Mouse (Mus musculus) intestine, postnatal 0 days (tissue): ENCODE data around the gene Best2. TPM values are rescaled to one million over a fixed set of nuclear protein-coding genes. Genes with fewer than 3 reads are reported as not detected.

Experiments
- ATAC-seq: fragments of 200-750 bp; cut with Nextera tagmentation; 2 replicates; pipeline ENCODE4 v1.8.0; 2017; ENCODE audit warnings: mild to moderate bottlenecking, moderate TSS enrichment, moderate library complexity
- H3K27ac ChIP-seq: fragments of 300-500 bp; sonication (generic); 2 replicates; pipeline ENCODE4 v1.5.1; 2014; ENCODE audit warnings: mild to moderate bottlenecking, low read depth, low read length, moderate library complexity
- H3K27me3 ChIP-seq: fragments of 300-500 bp; sonication (generic); replicated peaks from 2 replicates; pipeline ENCODE4 v1.6.1; 2014; ENCODE audit warnings: low read length, mixed read lengths; ENCODE audit not compliant: control insufficient read depth, insufficient read depth
- H3K36me3 ChIP-seq: fragments of 300-500 bp; sonication (generic); 2 replicates; pipeline ENCODE4 v1.6.1; 2014; ENCODE audit warnings: mild to moderate bottlenecking, moderate library complexity; ENCODE audit not compliant: control insufficient read depth, insufficient read depth
- H3K4me1 ChIP-seq: fragments of 300-500 bp; sonication (generic); replicated peaks from 2 replicates; pipeline ENCODE4 v1.6.1; 2014; ENCODE audit warnings: antibody characterized with exemption, low read length, mixed read lengths; ENCODE audit not compliant: control insufficient read depth, insufficient read depth
- H3K4me2 ChIP-seq: fragments of 300-500 bp; sonication (generic); replicated peaks from 2 replicates; pipeline ENCODE4 v1.6.1; 2014; ENCODE audit warnings: low read depth, mild to moderate bottlenecking, moderate library complexity
- H3K4me3 ChIP-seq: fragments of 300-500 bp; sonication (generic); 2 replicates; pipeline ENCODE4 v1.5.1; 2014; ENCODE audit warnings: low read depth, low read length
- H3K9ac ChIP-seq: fragments of 300-500 bp; sonication (generic); 2 replicates; pipeline ENCODE4 v1.6.1; 2014; ENCODE audit warnings: mild to moderate bottlenecking, low read depth, low read length
- H3K9me3 ChIP-seq: fragments of 300-500 bp; sonication (generic); 2 replicates; pipeline ENCODE4 v1.6.1; 2016; ENCODE audit warnings: mixed run types; ENCODE audit not compliant: control insufficient read depth
- CTCF ChIP-seq: sonication (generic); IDR thresholded peaks from 2 replicates; pipeline ENCODE4 v1.5.1; 2016; ENCODE audit warnings: low read depth, mild to moderate bottlenecking, control low read depth, antibody characterized with exemption, moderate library complexity
- WGBS: fragments of 180-500 bp; shearing (Covaris S2); extraction: QIAGEN DNeasy Blood & Tissue Kit; methylation state at CpG from one replicate; pipeline ENCODE4 v1.1.7; 2014; 5-methylcytosine and 5-hydroxymethylcytosine counted together
- polyA plus RNA-seq: library from polyadenylated mRNA; unstranded; fragments of >200 nt; fragmentation: Nextera tagmentation; extraction: Ambion mirVana; gene quantifications from 2 replicates; pipeline ENCODE4 v1.2.1, GENCODE M21; 2015

Gene Best2
- polyA plus RNA-seq, 1 experiment from 2014 or later: 0.66 TPM

DNA sequence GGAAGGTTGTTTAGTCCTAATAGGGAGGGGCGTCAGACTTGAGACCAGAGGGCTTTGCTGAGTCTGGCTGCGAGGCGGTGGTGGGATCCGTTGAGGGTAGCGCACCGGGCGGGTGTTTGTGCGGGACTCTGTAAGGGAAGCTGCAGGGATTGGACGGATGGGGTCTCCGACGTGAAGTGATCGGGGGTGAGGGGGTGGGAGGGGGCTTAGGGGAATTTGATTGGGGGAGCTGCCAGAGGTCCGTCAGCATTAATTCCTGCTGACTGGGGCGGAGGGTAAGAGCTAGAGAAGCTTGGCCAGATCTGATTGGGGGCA is 23.0 kb upstream of the Best2 start:
- under 1% methylated on average over 14 of the region's 14 CpGs for WGBS
- H3K36me3 ChIP-seq: peaks cover 20% of the 10 kb centered on the region
- ATAC-seq: peak; percentile 13; the same call in 1 of the 2 replicates
- peaks cover 5% of the 10 kb centered on the region; the same call in 1 of the 2 replicates for H3K4me1 ChIP-seq
- H3K27ac ChIP-seq: peak overlapping the region; percentile 96
- no peak for TF ChIP-seq CTCF
- H3K27me3 ChIP-seq: no peaks in the 10 kb centered on the region
- H3K9ac ChIP-seq: peak overlapping the region; percentile 89
- peak overlapping the region; percentile 88 for H3K4me3 ChIP-seq
- H3K4me2 ChIP-seq: peak overlapping the region; percentile 94
- no peaks in the 10 kb centered on the region for H3K9me3 ChIP-seq

- Histone ChIP-seq H3K36me3 (peaks cover 21% of the 10 kb centered on the region), H3K4me1 (peaks cover 5% of the 10 kb centered on the region; the same call in 1 of the 2 replicates), H3K9ac (peak within 1 kb of the TSS; percentile 89), H3K4me2 (peak within 1 kb of the TSS; percentile 94), H3K27me3 (no peaks in the 10 kb centered on the region), H3K4me3 (peak within 1 kb of the TSS; percentile 88), H3K9me3 (no peaks in the 10 kb centered on the region), H3K27ac (peak within 1 kb of the TSS; percentile 96)
- TF ChIP-seq CTCF: no peak
- peak; percentile 89 for ATAC-seq
- WGBS: under 1% methylated on average over 55 of the region's 59 CpGs
Observed at GRCm38 (mm10) chr8:85036718-85037365, 22.5 kb upstream of the Best2 start, which contains the start of gene Tnpo2. Gene Tnpo2, plus strand, starts transcription at chr8:85036915.

DNA sequence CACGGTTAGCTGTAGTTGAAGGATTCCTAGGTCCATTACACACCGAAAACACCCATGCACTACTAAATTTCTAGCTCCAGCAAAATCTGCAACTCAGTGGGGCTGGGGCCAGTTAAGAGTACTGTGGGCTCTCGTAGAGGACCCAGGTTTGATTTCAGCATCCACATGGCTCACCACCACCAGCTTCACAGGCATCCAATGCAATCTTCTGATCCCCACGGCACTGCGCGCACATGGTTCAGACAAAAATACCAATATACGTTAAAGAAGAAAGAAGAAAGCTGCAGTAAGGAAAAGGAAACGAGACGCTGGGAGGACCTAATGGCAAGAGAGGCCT is 22.0 kb upstream of the Best2 start:
- ATAC-seq: peak; percentile 3; the same call in 1 of the 2 replicates

DNA sequence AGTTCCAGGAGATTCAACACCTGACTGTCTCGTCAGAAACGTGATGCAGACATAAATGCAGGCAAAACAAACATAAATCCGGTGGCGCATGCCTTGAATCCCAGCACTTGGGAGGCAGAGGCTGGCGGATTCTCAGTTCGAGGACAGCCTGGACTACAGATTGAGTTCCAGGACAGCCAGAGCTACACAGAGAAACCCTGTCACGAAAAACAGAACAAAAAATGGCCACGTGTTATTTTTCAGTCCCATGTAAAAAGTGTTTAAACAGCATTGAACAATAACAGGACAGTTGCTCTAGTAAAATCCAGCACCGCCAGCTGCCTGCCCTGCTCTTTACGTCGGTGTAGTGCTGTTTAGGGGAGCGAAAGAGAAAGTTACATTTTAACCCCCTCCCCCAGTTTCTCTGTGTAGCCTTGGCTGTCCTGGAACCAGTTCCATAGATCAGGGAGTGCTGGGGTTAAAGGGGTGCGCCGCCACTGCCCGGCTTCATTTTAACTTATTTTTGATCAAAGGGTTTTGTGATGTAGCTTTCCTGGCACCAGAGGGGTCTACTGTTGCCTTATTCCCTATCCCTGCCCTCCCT is 21.5 kb upstream of the Best2 start:
- H3K27me3 ChIP-seq: no peaks in the 10 kb centered on the region
- under 1% methylated on average over 15 of the region's 15 CpGs for WGBS
- H3K27ac ChIP-seq: peak overlapping the region; percentile 96
- H3K9ac ChIP-seq: peak overlapping the region; percentile 89
- TF ChIP-seq CTCF: no peak
- ATAC-seq: 0 out of 2 replicates have a peak, but pooled peaks have one; percentile 3
- peak overlapping the region; percentile 88 for H3K4me3 ChIP-seq
- H3K4me1 ChIP-seq: peaks cover 5% of the 10 kb centered on the region; the same call in 1 of the 2 replicates
- no peaks in the 10 kb centered on the region for H3K9me3 ChIP-seq
- peak overlapping the region; percentile 94 for H3K4me2 ChIP-seq
- peaks cover 14% of the 10 kb centered on the region for H3K36me3 ChIP-seq

More for the DNA sequence above, 22.0 kb upstream of the Best2 start:
- peaks cover 19% of the 10 kb centered on the region for H3K36me3 ChIP-seq
- H3K4me1 ChIP-seq: peaks cover 5% of the 10 kb centered on the region; the same call in 1 of the 2 replicates
- no peaks in the 10 kb centered on the region for H3K27me3 ChIP-seq
- no peak for TF ChIP-seq CTCF
- H3K27ac ChIP-seq: peak overlapping the region; percentile 96
- no peaks in the 10 kb centered on the region for H3K9me3 ChIP-seq
- WGBS: 0% methylated on average over 9 of the region's 9 CpGs
- H3K9ac ChIP-seq: peak overlapping the region; percentile 89
- peak overlapping the region; percentile 88 for H3K4me3 ChIP-seq
- peak overlapping the region; percentile 94 for H3K4me2 ChIP-seq

DNA sequence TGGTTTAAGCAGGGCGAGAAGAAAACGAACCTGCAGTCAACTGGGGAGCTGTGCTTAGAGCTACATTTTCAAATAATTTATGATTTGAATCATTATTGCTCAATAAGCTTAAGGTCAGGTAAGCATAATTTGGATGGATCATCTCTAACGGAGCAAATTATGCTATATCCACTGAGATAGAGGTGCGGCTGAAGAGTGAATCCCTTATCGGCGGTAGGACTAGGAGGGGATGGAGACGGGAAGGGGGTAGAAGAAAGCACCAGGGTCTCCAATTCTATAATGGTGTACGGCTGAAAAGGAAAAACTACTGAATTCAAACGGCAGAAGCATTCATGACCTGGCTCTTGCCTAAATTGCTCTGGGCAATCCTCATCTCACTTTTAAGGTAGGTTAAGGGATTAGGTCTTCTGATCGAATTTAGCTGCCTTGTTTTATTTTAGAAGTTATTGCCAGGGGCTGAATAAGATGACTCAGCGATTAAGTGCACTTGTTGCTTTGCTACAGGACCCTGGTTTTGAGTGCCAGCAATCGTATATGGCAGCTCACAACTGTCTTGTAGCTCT is 20.9 kb upstream of the Best2 start:
- WGBS: 2% methylated on average over 12 of the region's 12 CpGs
- Histone ChIP-seq H3K27ac (peak overlapping the region; percentile 96), H3K9ac (peak overlapping the region; percentile 89), H3K4me1 (peaks cover 5% of the 10 kb centered on the region; the same call in 1 of the 2 replicates), H3K4me2 (peak overlapping the region; percentile 94), H3K4me3 (peak overlapping the region; percentile 88), H3K36me3 (peaks cover 14% of the 10 kb centered on the region), H3K27me3 (no peaks in the 10 kb centered on the region), H3K9me3 (no peaks in the 10 kb centered on the region)
- no peak for ATAC-seq
- TF ChIP-seq CTCF: no peak

DNA sequence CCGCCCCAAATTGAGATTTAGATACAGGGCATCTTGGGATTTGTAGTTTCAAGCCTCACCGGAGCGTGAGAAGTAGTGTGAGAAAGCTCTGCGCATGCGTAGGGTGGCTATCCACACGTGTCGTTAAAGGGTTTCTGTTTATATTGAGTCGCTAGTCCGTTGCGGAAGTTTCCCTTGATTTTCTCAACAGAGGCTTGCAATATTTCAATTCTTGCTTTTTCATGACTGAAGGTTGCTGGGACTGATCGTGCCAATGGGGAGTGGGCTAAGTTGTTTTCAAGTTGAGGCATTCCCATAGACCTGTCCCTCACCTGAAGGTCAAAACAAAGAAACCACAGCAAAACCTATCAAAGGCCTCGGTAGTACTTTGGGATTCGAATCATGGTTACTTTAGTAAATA is 20.4 kb upstream of the Best2 start:
- peaks cover 5% of the 10 kb centered on the region; the same call in 1 of the 2 replicates for H3K4me1 ChIP-seq
- peak overlapping the region; percentile 17; the same call in 1 of the 2 replicates for H3K27ac ChIP-seq
- ATAC-seq: no peak
- TF ChIP-seq CTCF: no peak
- WGBS: under 1% methylated on average over 13 of the region's 13 CpGs
- H3K9me3 ChIP-seq: no peaks in the 10 kb centered on the region
- peak overlapping the region; percentile 88 for H3K4me3 ChIP-seq
- H3K4me2 ChIP-seq: peak overlapping the region; percentile 94
- no peaks in the 10 kb centered on the region for H3K27me3 ChIP-seq
- peaks cover 19% of the 10 kb centered on the region for H3K36me3 ChIP-seq
- H3K9ac ChIP-seq: 0 out of 2 replicates have a peak overlapping the region, but pooled peaks have one; percentile 32
